Mouse (Mus musculus): ENCODE data around the gene Scn5a.

DNA sequence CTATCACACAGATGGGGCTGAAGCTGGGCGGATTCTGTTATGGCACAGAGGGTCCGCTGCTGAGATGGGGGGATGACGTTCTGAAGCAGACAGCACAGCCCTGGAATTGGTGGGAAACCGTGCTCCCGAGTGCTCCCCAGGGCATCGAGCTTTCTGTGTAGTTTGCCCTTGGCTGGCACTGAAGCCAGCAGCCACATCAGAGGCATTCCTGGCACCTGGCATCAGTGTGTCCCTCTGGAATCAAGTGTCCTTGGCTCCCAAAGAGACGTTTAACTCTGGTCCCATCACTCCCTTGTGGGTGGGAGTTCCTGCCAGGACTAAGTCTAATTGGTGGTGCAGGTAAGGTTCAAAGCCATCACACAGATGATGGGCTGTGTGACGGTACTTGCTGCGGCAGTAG is 82.5 kb downstream of the Scn5a start:
- TF ChIP-seq ETS1 (IDR thresholded peaks at IDR 0.05; ENCODE audit: low read depth, low read length) (no peak), CTCF (IDR thresholded peaks at IDR 0.05 in 2 of 3, conservative IDR thresholded peaks at IDR 0.05 in 1 of 3; ENCODE audit: control insufficient read depth in 1 of 3, insufficient read depth in 1 of 3, low read depth in 2 of 3, low read length in 3 of 3, poor library complexity in 1 of 3, severe bottlenecking in 1 of 3) (no peak), MAZ (IDR thresholded peaks at IDR 0.05; ENCODE audit: low read depth, low read length) (no peak), HCFC1 (IDR thresholded peaks at IDR 0.05; ENCODE audit: low read depth, low read length) (no peak), ZKSCAN1 (IDR thresholded peaks at IDR 0.05; ENCODE audit: low read depth, low read length) (no peak), MAX (IDR thresholded peaks at IDR 0.05; ENCODE audit: low read length) (no peak), CHD1 (IDR thresholded peaks at IDR 0.05; ENCODE audit: low read depth, low read length) (no peak), POLR2AphosphoS5 (IDR thresholded peaks at IDR 0.05; ENCODE audit: borderline replicate concordance, low read depth, low read length) (no peak), MXI1 (IDR thresholded peaks at IDR 0.05; ENCODE audit: low read depth, low read length) (no peak), MEF2A (IDR thresholded peaks at IDR 0.05; ENCODE audit: extremely low read depth, insufficient replicate concordance, low read depth, low read length, poor library complexity, severe bottlenecking) (no peak), TCF12 (IDR thresholded peaks at IDR 0.05; ENCODE audit: low read depth, low read length) (no peak), POLR2A (IDR thresholded peaks at IDR 0.05; ENCODE audit: control insufficient read depth in 1 of 2, insufficient read depth in 1 of 2, low read depth in 1 of 2, low read length in 2 of 2, poor library complexity in 1 of 2) (no peak), ZMIZ1 (IDR thresholded peaks at IDR 0.05; ENCODE audit: low read depth, low read length) (no peak)
